Mouse (Mus musculus) kidney, adult 11 months (tissue): Measurements from ENCODE around the gene Gna11.

Experiments
- DNase-seq: peaks from one replicate; pipeline ENCODE4 v3.0.0; 2022

Gna11 gene

GRCm38 (mm10) chr10:81542727-81543460, 2.1 kb downstream of the Gna11 start:
- no peak for DNase-seq

DNA sequence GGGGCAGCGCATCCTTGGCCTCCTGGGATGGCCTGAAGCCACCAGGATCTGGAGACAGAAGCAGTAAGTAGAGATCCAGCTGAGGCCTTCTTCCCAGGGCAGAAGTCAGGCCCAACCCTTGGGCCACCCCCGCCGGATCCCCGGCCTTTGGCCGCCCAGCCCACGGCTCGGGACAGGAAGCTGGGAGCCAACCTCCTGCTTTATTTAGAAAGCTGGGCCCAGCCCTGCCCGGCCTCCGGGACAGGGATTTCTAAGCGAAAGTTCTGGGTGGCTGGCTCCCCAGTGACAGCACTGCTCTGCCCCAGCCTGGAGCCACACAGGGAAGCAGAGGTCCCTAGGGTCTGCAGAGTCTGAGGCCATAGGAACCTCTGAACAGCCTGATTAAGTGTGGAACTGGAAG, 3.2 kb downstream of the Gna11 start:
- peak; percentile 74 for DNase-seq

DNA sequence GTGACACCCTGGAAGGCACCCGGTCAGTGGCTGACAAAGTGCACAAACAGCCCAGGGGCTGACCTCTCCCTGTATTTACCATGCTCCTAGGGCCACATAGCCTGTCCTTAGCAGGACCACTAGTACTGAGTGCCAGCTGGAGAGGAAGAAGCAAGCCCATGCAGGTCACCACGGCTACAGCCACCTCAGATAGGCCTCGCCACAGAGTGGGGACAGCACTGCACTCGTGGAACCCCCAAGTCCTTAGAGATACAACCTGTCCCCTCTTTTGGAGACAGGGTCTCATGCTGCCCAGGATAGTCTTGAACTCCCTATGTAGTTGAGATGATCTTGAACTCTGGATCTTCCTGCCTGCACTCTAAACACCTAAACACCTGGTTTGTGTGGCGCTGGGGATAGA, 3.6 kb downstream of the Gna11 start:
- DNase-seq: no peak

- no peak for DNase-seq
Measured at GRCm38 (mm10) chr10:81538321-81539048, 6.5 kb downstream of the Gna11 start.

GRCm38 (mm10) chr10:81537429-81537828, 7.6 kb downstream of the Gna11 start:
- DNase-seq: no peak

DNA sequence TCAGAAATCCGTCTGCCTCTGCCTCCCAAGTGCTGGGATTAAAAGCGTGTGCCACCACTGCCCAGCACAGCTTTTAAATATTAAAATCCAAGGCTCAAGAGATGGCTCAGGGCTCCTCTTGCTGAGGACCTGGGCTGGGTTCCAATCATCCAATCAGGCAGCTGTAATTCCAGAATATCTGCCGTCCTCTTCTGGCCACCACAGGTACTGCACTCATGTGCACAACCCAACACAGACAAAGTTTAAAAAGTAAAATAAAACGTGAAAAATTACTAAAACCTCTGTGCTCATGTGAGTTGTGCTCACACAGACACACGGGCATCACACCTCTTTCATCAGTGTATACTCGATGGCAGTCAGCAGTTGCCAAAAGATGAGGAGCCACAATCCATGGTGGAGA, 8.3 kb downstream of the Gna11 start:
- DNase-seq: no peak

DNA sequence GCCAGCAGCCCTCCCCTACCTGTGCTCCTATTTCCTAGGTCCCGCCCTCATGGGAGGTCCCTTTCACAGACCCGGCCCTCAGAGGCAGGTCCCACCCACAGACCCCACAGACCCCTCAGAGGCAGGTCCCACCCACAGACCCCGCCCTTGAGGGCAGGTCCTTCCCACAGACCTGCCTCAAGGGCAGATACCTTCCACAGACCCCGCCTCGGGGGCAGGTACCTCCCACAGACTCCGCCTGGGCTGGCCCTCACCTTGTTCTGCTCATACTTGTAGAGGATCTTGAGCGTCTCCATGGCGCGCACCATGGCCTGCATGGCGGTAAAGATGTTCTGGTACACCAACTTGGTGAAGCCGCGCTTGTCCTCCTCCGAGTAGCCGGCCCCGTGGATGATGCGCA, 10.2 kb downstream of the Gna11 start:
- no peak for DNase-seq

GRCm38 (mm10) chr10:81526779-81527178, 18.2 kb downstream of the Gna11 start:
- peak; percentile 71 for DNase-seq

- no peak for DNase-seq
Measured at GRCm38 (mm10) chr10:81525017-81525694, 19.8 kb downstream of the Gna11 start.

DNA sequence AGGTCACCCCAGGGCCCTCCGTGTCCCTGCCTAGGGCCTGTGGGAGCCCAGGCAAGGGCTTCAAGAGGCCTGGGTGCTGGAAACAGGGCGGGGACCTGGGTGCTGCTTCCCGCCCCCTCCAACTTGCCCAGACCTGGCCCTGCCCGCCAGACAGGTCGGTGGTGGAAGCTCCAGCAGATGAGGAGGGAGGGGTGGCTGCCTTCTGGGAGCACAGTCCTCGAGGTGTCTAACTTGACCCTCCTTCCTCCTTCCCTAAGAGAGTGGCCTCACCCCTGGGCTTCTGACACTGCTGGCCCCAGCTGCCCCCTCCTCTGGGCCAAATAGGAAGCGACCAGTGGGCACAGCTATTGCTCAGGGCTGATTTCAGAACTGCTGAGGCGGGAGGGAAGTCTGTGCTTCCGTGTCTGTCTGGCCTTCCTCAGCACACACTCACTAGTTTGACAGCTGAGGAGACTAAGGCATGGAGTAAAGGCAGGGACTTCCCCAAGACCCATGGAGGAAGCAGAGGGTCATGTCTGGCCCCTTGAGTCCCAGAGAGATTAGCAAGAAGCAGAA, 20.9 kb downstream of the Gna11 start, which contains the start of gene Gna15:
Gene Gna15 (minus strand): TSS at position 175 of the 555 bp plus-strand sequence.
- DNase-seq: no peak

GRCm38 (mm10) chr10:81523570-81523969, 21.4 kb downstream of the Gna11 start:
- DNase-seq: no peak

DNA sequence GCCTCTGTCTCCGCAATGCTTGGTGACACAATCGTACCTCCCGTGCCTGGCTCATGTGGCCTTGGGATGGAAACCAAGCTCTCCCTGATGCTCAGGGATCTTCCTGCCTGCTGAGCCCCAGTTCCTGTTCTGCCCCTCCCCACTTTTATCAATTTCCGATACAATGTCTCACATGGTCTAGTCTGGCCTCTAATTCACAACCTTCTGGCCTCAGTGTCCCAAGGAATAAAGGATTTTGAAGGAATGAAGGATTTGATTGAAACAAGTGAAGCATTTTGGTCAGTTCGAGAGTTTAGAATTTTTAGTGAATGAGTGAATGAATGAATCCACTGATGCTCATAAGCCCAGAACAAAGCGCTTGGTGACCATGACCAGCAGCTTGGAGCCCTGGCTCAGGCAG, 21.8 kb downstream of the Gna11 start:
- no peak for DNase-seq

DNA sequence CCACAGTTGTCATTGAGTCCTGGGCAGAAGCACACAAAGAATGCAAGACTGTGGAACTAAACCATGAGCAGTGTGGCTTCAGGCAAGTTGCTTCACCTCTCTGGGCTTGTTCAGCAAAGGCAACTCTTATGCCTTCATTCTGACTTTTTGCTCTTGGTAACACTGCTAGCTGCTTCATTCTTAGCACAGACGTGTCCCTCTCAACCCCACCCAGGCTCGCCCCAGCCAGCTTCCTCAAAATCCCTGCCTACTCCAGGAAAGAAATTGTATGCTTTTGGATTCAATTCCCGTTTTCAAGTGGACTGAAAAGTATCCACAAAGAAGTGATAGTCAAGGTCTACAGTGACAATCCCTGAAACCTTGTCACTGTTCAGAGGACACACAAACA, 25.0 kb downstream of the Gna11 start:
- no peak for DNase-seq

DNA sequence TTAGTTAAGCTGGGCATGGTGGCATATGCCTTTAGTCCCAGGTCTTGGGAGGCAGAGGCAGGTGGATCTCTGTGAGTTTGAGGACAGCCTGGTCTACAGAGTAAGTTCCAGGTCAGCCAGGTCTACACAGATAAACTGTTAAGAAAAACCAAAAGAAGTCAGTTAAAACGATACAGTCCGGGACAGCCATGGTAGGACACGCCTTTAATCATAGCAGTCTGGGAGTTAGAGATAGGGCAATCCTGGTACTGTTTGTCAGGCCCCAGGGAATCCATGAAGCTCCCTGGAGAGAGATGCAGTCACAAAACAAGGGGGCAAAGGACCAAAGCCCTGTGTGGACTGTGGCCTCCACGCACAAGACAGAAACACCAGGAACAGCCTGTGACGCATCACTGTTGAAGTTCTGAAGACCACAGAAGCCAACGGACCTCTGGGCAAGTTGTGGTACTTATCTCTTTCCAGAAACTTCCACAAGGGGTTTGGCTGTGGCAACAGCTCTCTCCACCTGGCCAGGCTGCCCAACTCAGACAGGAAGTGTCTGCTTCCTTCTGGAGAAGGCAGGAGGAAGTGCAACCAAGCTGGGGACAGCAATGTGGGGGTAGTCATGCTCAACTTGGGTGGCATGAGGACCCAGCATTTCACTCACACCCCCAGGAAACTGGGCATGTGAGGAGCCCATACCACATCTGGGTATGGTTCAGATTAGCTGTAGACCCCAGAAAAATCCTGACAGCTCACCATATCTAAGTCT, 25.6 kb downstream of the Gna11 start:
- DNase-seq: no peak

- DNase-seq: peak; percentile 43
Measured at GRCm38 (mm10) chr10:81518546-81518945, 26.4 kb downstream of the Gna11 start.

- no peak for DNase-seq
Measured at GRCm38 (mm10) chr10:81517227-81517626, 27.8 kb downstream of the Gna11 start.

- no peak for DNase-seq
Measured at GRCm38 (mm10) chr10:81513798-81514197, 31.2 kb downstream of the Gna11 start.

DNA sequence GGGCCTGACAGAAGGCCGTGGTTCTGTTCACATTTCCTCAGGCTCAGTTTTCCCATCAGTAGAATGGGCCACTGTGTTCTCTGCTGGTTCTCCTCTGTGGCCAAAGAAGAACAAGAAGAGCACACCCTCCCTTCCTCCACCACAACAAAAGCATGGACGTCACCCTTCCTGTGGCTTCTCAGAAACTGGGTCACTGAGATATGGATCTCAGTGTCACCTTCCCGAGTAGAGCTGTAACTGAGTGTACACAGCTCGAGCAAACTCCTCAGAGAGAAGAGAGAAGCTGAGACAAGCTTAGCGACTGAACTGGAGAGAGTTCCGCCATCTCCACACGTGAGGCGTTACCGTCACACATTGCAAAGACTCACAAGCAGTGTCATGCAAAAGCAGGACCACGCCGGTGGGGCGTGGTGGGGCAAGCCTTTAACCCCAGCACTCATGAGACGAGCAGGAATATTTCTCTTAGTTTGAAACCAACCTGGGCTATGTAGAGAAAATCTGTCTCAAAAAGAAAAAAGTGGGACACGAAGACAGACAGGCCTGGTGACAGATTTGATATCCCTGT, 34.7 kb downstream of the Gna11 start:
- no peak for DNase-seq

DNA sequence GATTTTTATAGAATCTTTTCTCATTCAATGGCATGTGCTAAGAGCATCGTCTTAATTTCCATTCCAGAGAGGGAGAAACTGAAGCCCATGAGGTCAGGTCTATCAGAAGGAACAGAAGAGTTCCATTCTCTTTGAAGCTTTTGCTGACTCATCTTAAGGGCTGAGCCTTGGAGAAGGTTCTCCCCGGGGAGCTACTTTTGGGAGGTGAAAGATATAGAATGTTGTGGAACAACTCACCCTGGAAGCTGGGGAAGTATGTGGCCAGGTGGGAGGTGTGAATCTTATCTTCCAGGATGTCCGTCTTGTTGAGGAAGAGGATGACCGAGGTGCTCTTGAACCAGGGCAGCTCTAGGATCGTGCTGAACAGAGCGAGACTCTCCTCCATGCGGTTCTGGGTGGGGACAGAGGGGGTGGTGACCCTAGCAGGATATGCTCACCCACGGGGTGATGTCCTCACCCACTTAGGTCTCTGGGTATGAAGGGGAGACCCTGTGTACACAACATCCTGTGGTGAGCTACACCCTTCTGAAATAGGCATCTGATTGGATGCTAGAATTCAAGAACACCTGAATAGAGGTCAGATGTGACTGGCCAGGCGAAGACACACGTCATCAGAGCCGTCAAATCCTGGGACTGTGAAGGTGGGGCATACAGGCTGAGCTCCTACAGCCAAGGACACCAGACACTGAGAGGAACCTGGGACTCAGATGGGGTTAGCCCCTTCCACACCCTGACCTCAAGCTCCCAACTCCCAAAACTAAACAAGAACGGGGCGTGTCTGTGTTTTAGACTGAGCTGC, 37.1 kb downstream of the Gna11 start:
- no peak for DNase-seq

GRCm38 (mm10) chr10:81507095-81507494, 37.9 kb downstream of the Gna11 start:
- DNase-seq: no peak

GRCm38 (mm10) chr10:81505016-81505664, 39.9 kb downstream of the Gna11 start:
- no peak for DNase-seq
